In genomic region chr3:37979871-37980270, GRCm38 (mm10) we compare ENCODE assay signal across 10 mouse cellular contexts.
DNase-seq lines count a peak whose midpoint lies in the region; ATAC-seq and TF ChIP-seq lines count a peak whose summit lies in the region.
"Had no signal": no experiment of that assay in that cellular context is flagged by ENCODE, and none has a peak within 500 bp of the region (broad histone marks: within the 10 kb centered on the region; RNA-seq: fewer than 3 reads in every experiment).

No protein-coding gene starts in this region.

- no peak overlapping the region for H3K4me2 ChIP-seq in kidney, postnatal 0 days (ENCODE audit: low read length)
- H3K4me2 ChIP-seq in kidney, embryonic 15.5 days, result no peak overlapping the region
- H3K4me2 ChIP-seq in CH12.LX (ENCODE audit: insufficient read depth, low read depth, poor library complexity, severe bottlenecking), result no peak overlapping the region
- H3K4me2 ChIP-seq in liver, postnatal 0 days (ENCODE audit: low read depth, low read length), result no peak overlapping the region
- H3K4me2 ChIP-seq in forebrain, postnatal 0 days (ENCODE audit: low read depth), result no peak overlapping the region

- H3K27me3 ChIP-seq in kidney, postnatal 0 days (ENCODE audit: insufficient read depth, low read length), result no peaks in the 10 kb centered on the region
- no peaks in the 10 kb centered on the region for H3K27me3 ChIP-seq in kidney, embryonic 15.5 days
- no peaks in the 10 kb centered on the region for H3K27me3 ChIP-seq in CH12.LX (replicated peaks)
- H3K27me3 ChIP-seq in liver, postnatal 0 days (ENCODE audit: insufficient read depth, low read length), result no peaks in the 10 kb centered on the region
- no peaks in the 10 kb centered on the region for H3K27me3 ChIP-seq in forebrain, postnatal 0 days (ENCODE audit: insufficient read depth, low read length)

- H3K4me3 ChIP-seq in kidney, postnatal 0 days (replicated peaks; ENCODE audit: low read depth, low read length), result no peak overlapping the region
- H3K4me3 ChIP-seq in kidney, embryonic 15.5 days (replicated peaks), result no peak overlapping the region
- H3K4me3 ChIP-seq in CH12.LX (replicated peaks in 1 of 3; ENCODE audit: low read depth in 2 of 3, low read length in 2 of 3, poor library complexity in 1 of 3), result no peak overlapping the region
- no peak overlapping the region for H3K4me3 ChIP-seq in liver, postnatal 0 days (ENCODE audit: low read depth, low read length)
- H3K4me3 ChIP-seq in forebrain, postnatal 0 days (ENCODE audit: low read depth, low read length), result no peak overlapping the region

- DNase-seq in kidney, postnatal 0 days (ENCODE audit: low spot score), result no peak
- DNase-seq in 416B (ENCODE audit: low read depth) (peak; percentile 38), CH12.LX (ENCODE audit: extremely low read depth) (peak; percentile 36)
- peak; percentile 30 for DNase-seq in liver, postnatal 0 days
- no peak for DNase-seq in urinary bladder, adult 18-20 months (ENCODE audit: low spot score in 2 of 2)
- DNase-seq in forebrain, postnatal 0 days, result no peak
- DNase-seq: cerebellum, adult 11 months; kidney, postnatal 14 days had no signal

- TF ChIP-seq POLR2A in CH12.LX (IDR thresholded peaks at IDR 0.05; ENCODE audit: low read depth, low read length), result no peak

- H3K79me2 ChIP-seq in CH12.LX (replicated peaks; ENCODE audit: control insufficient read depth, extremely low read depth, insufficient read depth, poor library complexity, severe bottlenecking), result no peaks in the 10 kb centered on the region

- in situ Hi-C loops in CH12.LX (cut with MboI; ENCODE audit: low pct_ligation_motif_present, low pct_unique_long_range_greater_than_20kb, low sequenced_read_pairs), result no loop called here

- dilution Hi-C loops in CH12.LX (cut with MboI; ENCODE audit: extremely low pct_ligation_motif_present, extremely low pct_unique_long_range_greater_than_20kb, low sequenced_read_pairs), result no loop called here

- peaks cover 19% of the 10 kb centered on the region for H3K4me1 ChIP-seq in kidney, postnatal 0 days (replicated peaks; ENCODE audit: insufficient read depth, low read length)
- H3K4me1 ChIP-seq in kidney, embryonic 15.5 days, result peaks cover 34% of the 10 kb centered on the region
- H3K4me1 ChIP-seq in CH12.LX (ENCODE audit: control insufficient read depth in 1 of 2, insufficient read depth in 2 of 2), result peaks cover 0 to 16% of the 10 kb centered on the region in 2 experiments; a peak in 1 of 4 replicates
- H3K4me1 ChIP-seq in liver, postnatal 0 days (ENCODE audit: insufficient read depth), result peaks cover 8% of the 10 kb centered on the region
- no peaks in the 10 kb centered on the region for H3K4me1 ChIP-seq in forebrain, postnatal 0 days (ENCODE audit: insufficient read depth)

- no peak overlapping the region for H3K9ac ChIP-seq in kidney, postnatal 0 days (ENCODE audit: low read depth, low read length)
- no peak overlapping the region for H3K9ac ChIP-seq in kidney, embryonic 15.5 days
- H3K9ac ChIP-seq in CH12.LX (ENCODE audit: insufficient read depth, low read depth), result no peak overlapping the region
- no peak overlapping the region for H3K9ac ChIP-seq in liver, postnatal 0 days (replicated peaks)
- H3K9ac ChIP-seq in forebrain, postnatal 0 days, result no peak overlapping the region

- H3K9me3 ChIP-seq in kidney, postnatal 0 days (replicated peaks; ENCODE audit: low read length), result no peaks in the 10 kb centered on the region
- H3K9me3 ChIP-seq in kidney, embryonic 15.5 days (replicated peaks), result no peaks in the 10 kb centered on the region
- no peaks in the 10 kb centered on the region for H3K9me3 ChIP-seq in CH12.LX (replicated peaks; ENCODE audit: low read length)
- H3K9me3 ChIP-seq in liver, postnatal 0 days (ENCODE audit: low read length), result no peaks in the 10 kb centered on the region
- no peaks in the 10 kb centered on the region for H3K9me3 ChIP-seq in forebrain, postnatal 0 days (ENCODE audit: low read length)

- peak; percentile 42 for TF ChIP-seq RAD21 in CH12.LX (IDR thresholded peaks at IDR 0.05; ENCODE audit: low read depth, low read length)

- H3K36me3 ChIP-seq in kidney, postnatal 0 days (ENCODE audit: insufficient read depth, low read length), result no peaks in the 10 kb centered on the region
- no peaks in the 10 kb centered on the region for H3K36me3 ChIP-seq in kidney, embryonic 15.5 days
- no peaks in the 10 kb centered on the region for H3K36me3 ChIP-seq in CH12.LX (replicated peaks in 1 of 2; ENCODE audit: control insufficient read depth in 1 of 2, insufficient read depth in 1 of 2, low read length in 1 of 2)
- H3K36me3 ChIP-seq in liver, postnatal 0 days (replicated peaks; ENCODE audit: insufficient read depth, low read length), result no peaks in the 10 kb centered on the region
- H3K36me3 ChIP-seq in forebrain, postnatal 0 days (ENCODE audit: insufficient read depth), result no peaks in the 10 kb centered on the region

- no peak for TF ChIP-seq EP300 in CH12.LX (IDR thresholded peaks at IDR 0.05; ENCODE audit: low read length)
- TF ChIP-seq EP300 in liver, postnatal 0 days (IDR thresholded peaks at IDR 0.05; ENCODE audit: low read depth), result no peak

- WGBS in kidney, postnatal 0 days, result 59% methylated on average over 5 of the region's 5 CpGs
- WGBS in kidney, embryonic 15.5 days, result 68% methylated on average over 5 of the region's 5 CpGs
- WGBS in liver, postnatal 0 days (ENCODE audit: insufficient replicate concordance), result 46% methylated on average over 5 of the region's 5 CpGs
- WGBS in forebrain, postnatal 0 days, result 53% methylated on average over 5 of the region's 5 CpGs

- TF ChIP-seq CTCF in kidney, postnatal 0 days (IDR thresholded peaks at IDR 0.05; ENCODE audit: low read depth), result peak; percentile 51
- TF ChIP-seq CTCF in CH12.LX (conservative IDR thresholded peaks at IDR 0.05 in 1 of 2, IDR thresholded peaks at IDR 0.05 in 1 of 2; ENCODE audit: low read depth in 2 of 2, low read length in 2 of 2), result peak; percentile 43 to 62
- peak; percentile 53 for TF ChIP-seq CTCF in liver, postnatal 0 days (IDR thresholded peaks at IDR 0.05; ENCODE audit: low read depth)
- no peak for TF ChIP-seq CTCF in forebrain, postnatal 0 days (IDR thresholded peaks at IDR 0.05; ENCODE audit: low read depth)

- ATAC-seq in kidney, postnatal 0 days (replicated peaks; ENCODE audit: low FRiP score, low read depth), result no peak
- ATAC-seq in kidney, embryonic 15.5 days (replicated peaks; ENCODE audit: low FRiP score), result no peak
- ATAC-seq in liver, postnatal 0 days, result no peak
- no peak for ATAC-seq in forebrain, postnatal 0 days
- no peak for ATAC-seq in erythroblast, adult 5-6 weeks (replicated peaks; ENCODE audit: low FRiP score, poor library complexity, severe bottlenecking)

- no peak overlapping the region for H3K27ac ChIP-seq in kidney, postnatal 0 days
- H3K27ac ChIP-seq in kidney, embryonic 15.5 days, result no peak overlapping the region
- H3K27ac ChIP-seq in CH12.LX (ENCODE audit: insufficient read depth, low read depth), result no peak overlapping the region
- H3K27ac ChIP-seq in liver, postnatal 0 days (ENCODE audit: low read depth), result no peak overlapping the region
- no peak overlapping the region for H3K27ac ChIP-seq in forebrain, postnatal 0 days (ENCODE audit: low read depth, low read length)

TF ChIP-seq in CH12.LX, 34 proteins besides CTCF, POLR2A, EP300 and RAD21:
- TF ChIP-seq UBTF (IDR thresholded peaks at IDR 0.05; ENCODE audit: low read depth, low read length), result no peak
- peak; percentile 24 for TF ChIP-seq SMC3 (IDR thresholded peaks at IDR 0.05; ENCODE audit: low read depth, low read length)

Comparison
In these comparisons a context has a peak if more than half of its experiments do, and no peak if none do; other contexts are left out.
1. DNase-seq: peak in 416B (single experiment), CH12.LX (single experiment) and liver, postnatal 0 days (single experiment); none in kidney, postnatal 0 days (single experiment), urinary bladder, adult 18-20 months (0 of 2) and forebrain, postnatal 0 days (single experiment).